Mouse (Mus musculus) right cerebral cortex, postnatal 10 days (tissue): Measurements from ENCODE around the gene Usp34.
A peak's percentile ranks its signal among the peaks of the same experiment; 100 is the strongest.
"Not testable (repeated sequence)": the region's sequence is repeated elsewhere in the genome, so short reads cannot be mapped to it uniquely, and the experiment has no call there.

ENCODE experiments used
- DNase-seq, 2 experiments: peaks; one replicate each; pipeline ENCODE4 v3.0.0; 2021; ENCODE audit warnings: low spot score in 2 of 2

Usp34 gene

GRCm38 (mm10) chr11:23306764-23307565 lies at the start of gene Usp34:
Gene Usp34 (plus strand): TSS chr11:23306895.
- DNase-seq, result peak; percentile 74 to 78

- no peak for DNase-seq
Observed at GRCm38 (mm10) chr11:23259073-23259472, 47.6 kb upstream of the Usp34 start.

DNA sequence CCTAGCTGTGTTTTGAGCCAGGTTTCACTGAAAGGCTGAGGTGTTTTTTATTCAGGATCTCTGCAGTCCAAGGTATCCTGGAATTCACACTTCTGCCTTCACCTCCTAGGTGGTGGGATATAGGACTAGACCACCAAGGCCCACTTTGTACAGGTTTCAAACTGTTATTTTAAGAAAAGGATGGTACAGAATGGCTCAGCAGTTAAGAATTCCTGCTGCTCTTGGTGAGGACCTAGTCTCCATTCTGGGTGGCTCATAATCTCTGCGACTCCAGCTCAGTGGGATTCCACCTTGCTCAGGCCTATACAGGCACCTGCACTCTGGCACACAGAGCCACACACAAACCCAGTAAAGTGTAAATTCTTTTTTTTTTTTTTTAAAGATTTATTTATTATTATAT lies 47.2 kb upstream of the Usp34 start:
- no peak for DNase-seq

DNA sequence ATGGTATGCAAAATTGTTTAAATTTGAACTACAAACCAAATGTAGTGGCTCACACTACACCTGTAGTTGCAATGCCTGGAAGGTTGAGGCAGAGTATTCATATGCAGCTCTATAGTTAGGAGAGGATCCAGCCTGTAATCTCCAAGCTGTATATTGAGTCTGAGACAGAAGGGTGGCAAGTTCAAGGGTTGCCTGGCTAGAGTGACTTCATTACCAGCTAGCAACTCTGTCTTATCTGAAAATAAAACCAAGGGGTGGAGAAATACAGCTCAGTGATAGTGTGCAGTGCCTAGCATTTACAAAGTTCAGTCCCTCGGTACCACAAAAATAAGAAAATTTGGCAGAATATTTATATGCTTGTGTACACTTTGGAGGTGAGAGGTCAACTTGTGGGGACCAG lies 46.5 kb upstream of the Usp34 start:
- no peak for DNase-seq

- DNase-seq, result no peak
Observed at GRCm38 (mm10) chr11:23261490-23261889, 45.2 kb upstream of the Usp34 start.

GRCm38 (mm10) chr11:23264949-23265348 lies 41.7 kb upstream of the Usp34 start:
- DNase-seq, result no peak

DNA sequence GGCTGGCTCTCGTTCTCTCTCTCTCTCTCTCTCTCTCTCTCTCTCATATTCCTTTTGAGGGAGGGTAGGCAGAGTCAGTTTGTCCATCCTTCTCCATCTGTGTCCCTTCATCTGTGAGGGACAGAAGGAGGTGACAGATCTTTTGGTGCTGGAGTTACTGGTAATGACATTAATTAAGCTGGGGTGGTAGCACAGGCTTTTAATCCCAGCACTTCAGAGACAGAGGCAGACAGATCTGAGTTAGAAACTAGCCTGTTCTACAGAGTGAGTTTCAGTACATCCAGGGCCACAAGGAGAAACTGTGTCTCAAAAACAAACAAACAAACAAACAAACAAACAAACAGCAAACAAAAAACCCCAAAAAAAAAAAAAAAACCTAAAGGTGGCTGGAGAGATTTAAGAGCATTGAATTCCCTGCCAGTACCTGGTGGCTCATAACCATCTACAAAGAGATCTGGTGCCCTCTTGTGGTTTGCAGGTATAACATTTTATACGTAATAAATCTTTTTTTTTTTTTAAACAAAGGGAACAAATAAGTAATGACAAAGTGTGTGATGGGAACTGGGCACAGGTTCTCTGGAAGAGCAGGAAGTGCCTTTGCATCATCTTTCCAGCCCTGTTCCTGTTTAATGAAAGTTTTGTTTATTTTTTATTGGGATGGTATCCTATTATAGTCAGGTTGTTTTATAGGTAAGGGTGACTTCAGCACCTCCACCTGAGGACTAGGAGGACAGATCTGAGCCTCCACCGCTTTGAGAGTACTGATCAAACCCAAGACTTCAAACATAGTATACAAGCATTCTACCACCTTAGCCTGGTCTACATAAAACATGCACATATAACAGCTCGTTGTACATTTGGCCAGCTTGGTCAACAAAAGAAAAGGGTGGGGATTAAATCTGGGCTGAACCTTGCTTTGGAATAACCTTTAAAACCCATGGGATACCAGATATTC lies 34.6 kb upstream of the Usp34 start:
- DNase-seq, result peak in 1 of 2 experiments; percentile 37

GRCm38 (mm10) chr11:23275780-23276179 lies 30.9 kb upstream of the Usp34 start:
- no peak for DNase-seq

GRCm38 (mm10) chr11:23284469-23284868 lies 22.2 kb upstream of the Usp34 start:
- DNase-seq, result no peak

- DNase-seq, result not testable (repeated sequence)
Observed at GRCm38 (mm10) chr11:23288866-23289265, 17.8 kb upstream of the Usp34 start.

GRCm38 (mm10) chr11:23297379-23297778 lies 9.3 kb upstream of the Usp34 start:
- no peak for DNase-seq

DNA sequence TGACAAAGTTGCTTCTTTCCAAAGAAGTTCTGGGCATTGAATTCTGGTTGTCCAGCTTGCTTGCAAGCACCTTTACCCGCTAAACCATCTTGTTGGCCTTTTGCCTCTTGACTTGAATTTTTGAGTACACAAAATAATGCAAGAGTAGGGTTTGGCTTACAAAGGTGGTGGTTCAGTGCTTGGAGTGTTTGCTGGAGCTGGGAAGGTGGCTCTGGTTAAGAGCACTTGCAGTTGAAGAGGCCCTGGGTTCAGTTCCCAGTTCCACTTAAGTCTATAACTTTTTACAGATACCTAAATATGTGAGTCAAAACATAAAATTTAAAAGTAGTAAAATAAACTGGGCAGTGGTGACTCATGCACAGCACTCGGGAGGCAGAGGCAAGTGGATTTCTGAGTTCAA lies 8.4 kb upstream of the Usp34 start:
- no peak for DNase-seq

- DNase-seq, result no peak
Observed at GRCm38 (mm10) chr11:23299910-23300309, 6.8 kb upstream of the Usp34 start.

DNA sequence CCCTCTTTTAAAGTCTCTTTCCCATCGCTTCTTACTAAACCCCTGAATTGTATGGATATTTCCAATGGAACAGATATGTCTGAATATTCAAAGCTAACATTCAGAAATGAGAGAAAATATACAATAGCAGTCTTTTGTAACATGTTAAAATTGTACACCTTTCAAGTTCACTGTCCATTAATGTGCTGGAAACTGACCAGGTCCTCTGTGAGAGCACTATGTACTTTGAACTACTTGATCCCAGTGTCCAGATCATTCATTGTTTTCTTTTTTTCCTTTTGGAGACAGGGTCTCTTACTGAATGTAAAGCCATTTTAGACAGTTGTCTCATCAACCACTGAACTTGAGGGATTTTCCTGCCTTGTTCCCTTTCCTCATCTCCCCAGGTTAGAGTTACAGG lies 3.6 kb upstream of the Usp34 start:
- no peak for DNase-seq

GRCm38 (mm10) chr11:23305101-23305672 lies 1.5 kb upstream of the Usp34 start:
- not testable (repeated sequence) for DNase-seq

GRCm38 (mm10) chr11:23305673-23306608 lies 754 bp upstream of the Usp34 start:
- peak; percentile 97 to 98 for DNase-seq

- DNase-seq, result no peak
Observed at GRCm38 (mm10) chr11:23307566-23307920, 848 bp downstream of the Usp34 start.

GRCm38 (mm10) chr11:23313496-23313895 lies 6.8 kb downstream of the Usp34 start:
- no peak for DNase-seq

- no peak for DNase-seq
Observed at GRCm38 (mm10) chr11:23329413-23329812, 22.7 kb downstream of the Usp34 start.

DNA sequence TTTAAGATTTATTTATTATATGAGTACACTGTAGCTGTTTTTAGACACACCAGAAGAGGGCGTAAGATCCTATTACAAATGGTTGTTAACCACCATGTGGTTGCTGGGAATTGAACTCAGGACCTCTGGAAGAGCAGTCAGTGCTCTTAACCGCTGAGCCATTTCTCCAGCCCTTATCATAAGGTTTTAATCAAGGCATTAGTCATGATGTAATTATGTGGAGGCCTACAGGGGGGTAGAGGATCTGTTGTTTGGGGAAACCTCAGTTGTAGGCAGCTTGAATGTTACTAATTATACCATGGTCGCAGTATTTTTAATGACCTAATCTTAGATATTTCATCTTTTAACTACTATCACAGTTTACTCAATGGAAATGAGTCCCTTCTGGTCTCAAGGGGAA lies 25.4 kb downstream of the Usp34 start:
- DNase-seq, result no peak

GRCm38 (mm10) chr11:23335160-23335559 lies 28.5 kb downstream of the Usp34 start:
- DNase-seq, result no peak
